Mouse (Mus musculus) intestine, embryonic 16.5 days (tissue): ENCODE measurements at regions not wholly inside any gene's neighbourhood (a gene's known extent, or its start where the extent isn't known, plus 50 kb on each side); places are given as distances from the start of the nearest gene placed in this dataset. TPM values are rescaled to one million over a fixed set of nuclear protein-coding genes. Genes with fewer than 3 reads are reported as not detected.
"Not testable (repeated sequence)": the region's sequence is repeated elsewhere in the genome, so short reads cannot be mapped to it uniquely, and the experiment has no call there.

Source experiments
- ATAC-seq: fragments of 200-750 bp; cut with Nextera tagmentation; 2 replicates; pipeline ENCODE4 v1.8.0; 2017; ENCODE audit warnings: moderate TSS enrichment, moderate library complexity
- H3K27ac ChIP-seq: fragments of 300-500 bp; sonication (generic); 2 replicates; pipeline ENCODE4 v1.5.1; 2014; ENCODE audit warnings: mild to moderate bottlenecking, low read length
- H3K27me3 ChIP-seq: fragments of 300-500 bp; sonication (generic); replicated peaks from 2 replicates; pipeline ENCODE4 v1.6.1; 2014; ENCODE audit warnings: low read length, control low read depth, mixed read lengths; ENCODE audit not compliant: control insufficient read depth, insufficient read depth
- H3K36me3 ChIP-seq: fragments of 300-500 bp; sonication (generic); 2 replicates; pipeline ENCODE4 v1.6.1; 2014; ENCODE audit warnings: low read length, control low read depth; ENCODE audit not compliant: control insufficient read depth, insufficient read depth
- H3K4me1 ChIP-seq: fragments of 300-500 bp; sonication (generic); 2 replicates; pipeline ENCODE4 v1.6.1; 2014; ENCODE audit warnings: low read length, control low read depth, mixed read lengths; ENCODE audit not compliant: control insufficient read depth, insufficient read depth
- H3K4me2 ChIP-seq: fragments of 300-500 bp; sonication (generic); 2 replicates; pipeline ENCODE4 v1.6.1; 2014; ENCODE audit warnings: low read depth, low read length, control low read depth
- H3K4me3 ChIP-seq: fragments of 300-500 bp; sonication (generic); 2 replicates; pipeline ENCODE4 v1.5.1; 2014; ENCODE audit warnings: mild to moderate bottlenecking, low read length
- H3K9ac ChIP-seq: fragments of 300-500 bp; sonication (generic); 2 replicates; pipeline ENCODE4 v1.6.1; 2014; ENCODE audit warnings: low read depth, low read length
- H3K9me3 ChIP-seq: fragments of 300-500 bp; sonication (generic); 2 replicates; pipeline ENCODE4 v1.6.1; 2016; ENCODE audit warnings: low read length, control low read depth; ENCODE audit not compliant: control insufficient read depth
- WGBS: fragments of 180-500 bp; shearing (Covaris S2); extraction: QIAGEN DNeasy Blood & Tissue Kit; methylation state at CpG from one replicate; pipeline ENCODE4 v1.1.7; 2014; 5-methylcytosine and 5-hydroxymethylcytosine counted together
- microRNA-seq: library from miRNA; unstranded; fragments of <30 nt; microRNA quantifications from one replicate; pipeline ENCODE4, GENCODE M21; 2016

DNA sequence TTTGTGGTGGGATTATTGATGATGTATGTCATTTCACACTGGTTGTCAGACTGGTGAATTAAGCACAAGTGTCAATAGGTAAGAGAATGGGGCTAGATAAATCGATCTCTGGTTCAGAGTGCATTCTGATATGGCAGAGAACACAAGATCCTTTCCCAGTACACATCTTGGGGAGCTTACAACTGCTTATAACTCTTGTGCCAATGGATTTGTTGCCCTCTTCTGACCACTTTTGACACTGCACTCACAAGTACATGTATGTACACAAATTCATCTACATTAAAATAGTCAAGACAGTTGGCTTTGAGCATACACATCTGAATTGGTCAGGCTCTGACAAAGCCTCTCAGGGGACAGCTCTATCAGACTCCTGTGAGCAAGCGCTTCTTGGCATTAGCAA, 738.1 kb downstream of the Trib2 start:
- no peaks in the 10 kb centered on the region for H3K9me3 ChIP-seq
- H3K4me1 ChIP-seq: no peaks in the 10 kb centered on the region
- WGBS: 78% methylated on average over 2 of the region's 2 CpGs
- H3K4me3 ChIP-seq: no peak overlapping the region
- ATAC-seq: no peak
- no peak overlapping the region for H3K9ac ChIP-seq
- H3K36me3 ChIP-seq: no peaks in the 10 kb centered on the region
- no peak overlapping the region for H3K4me2 ChIP-seq
- H3K27me3 ChIP-seq: no peaks in the 10 kb centered on the region
- no peak overlapping the region for H3K27ac ChIP-seq

DNA sequence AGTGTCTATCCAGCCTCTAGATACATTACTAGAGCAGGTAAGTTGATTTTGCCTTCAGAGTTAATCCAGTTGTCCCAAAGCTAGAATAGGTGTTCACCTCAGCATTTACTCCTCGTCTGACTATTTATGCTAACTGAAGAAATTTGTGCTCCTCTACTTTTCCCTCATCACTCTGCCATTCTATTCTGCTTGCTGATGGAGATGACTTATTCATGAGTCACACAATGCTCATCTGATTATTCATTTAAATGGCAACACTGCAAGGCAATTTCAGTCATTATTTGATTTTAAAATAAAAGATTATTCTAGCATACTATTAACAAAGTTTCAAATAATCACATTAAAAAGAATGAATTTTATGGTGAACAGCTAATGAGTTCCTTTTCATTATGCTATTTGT, 752.4 kb downstream of the Trib2 start:
- Histone ChIP-seq H3K4me1 (no peaks in the 10 kb centered on the region), H3K27me3 (no peaks in the 10 kb centered on the region), H3K27ac (no peak overlapping the region), H3K36me3 (no peaks in the 10 kb centered on the region), H3K9ac (no peak overlapping the region), H3K9me3 (no peaks in the 10 kb centered on the region), H3K4me2 (no peak overlapping the region), H3K4me3 (no peak overlapping the region)
- ATAC-seq: no peak
- 76% methylated on average over 1 of the region's 1 CpGs for WGBS

GRCm38 (mm10) chr12:15051387-15051786, 765.3 kb downstream of the Trib2 start:
- Histone ChIP-seq H3K36me3 (no peaks in the 10 kb centered on the region), H3K4me1 (no peaks in the 10 kb centered on the region), H3K9ac (no peak overlapping the region), H3K9me3 (no peaks in the 10 kb centered on the region), H3K27me3 (no peaks in the 10 kb centered on the region), H3K4me3 (no peak overlapping the region), H3K4me2 (no peak overlapping the region), H3K27ac (no peak overlapping the region)
- 93% methylated on average over 5 of the region's 5 CpGs for WGBS
- ATAC-seq: no peak

- Histone ChIP-seq H3K9ac (no peak overlapping the region), H3K36me3 (no peaks in the 10 kb centered on the region), H3K27me3 (no peaks in the 10 kb centered on the region), H3K4me2 (no peak overlapping the region), H3K9me3 (no peaks in the 10 kb centered on the region), H3K4me3 (no peak overlapping the region), H3K4me1 (no peaks in the 10 kb centered on the region), H3K27ac (no peak overlapping the region)
- ATAC-seq: no peak
- WGBS: 85% methylated on average over 2 of the region's 2 CpGs
These were observed 773.5 kb downstream of the Trib2 start for GRCm38 (mm10) chr12:15043264-15043663.

DNA sequence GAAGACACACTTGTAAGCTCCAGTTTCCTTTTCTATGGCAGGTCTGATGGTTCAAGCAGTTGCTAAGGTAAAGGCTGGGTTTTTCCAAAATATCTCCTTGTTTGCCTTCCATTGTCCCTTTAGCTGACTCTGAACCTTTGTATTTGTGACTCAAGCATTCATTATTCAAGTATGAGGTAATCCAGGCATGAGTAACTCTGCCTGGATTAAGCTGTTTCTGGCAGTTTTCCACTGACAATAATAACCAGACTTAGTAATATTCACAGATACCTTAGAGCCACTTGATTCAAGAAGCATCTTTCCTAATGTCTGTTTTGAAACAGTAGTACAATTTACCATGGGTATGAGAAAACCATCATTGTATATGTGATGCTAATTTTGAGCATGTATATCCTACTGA, 805.6 kb downstream of the Trib2 start:
- H3K4me2 ChIP-seq: no peak overlapping the region
- ATAC-seq: no peak
- no peak overlapping the region for H3K27ac ChIP-seq
- no peaks in the 10 kb centered on the region for H3K9me3 ChIP-seq
- H3K36me3 ChIP-seq: no peaks in the 10 kb centered on the region
- H3K4me3 ChIP-seq: no peak overlapping the region
- no peak overlapping the region for H3K9ac ChIP-seq
- H3K4me1 ChIP-seq: no peaks in the 10 kb centered on the region
- H3K27me3 ChIP-seq: no peaks in the 10 kb centered on the region

GRCm38 (mm10) chr12:15002401-15002800, 814.3 kb downstream of the Trib2 start:
- H3K36me3 ChIP-seq, ATAC-seq, H3K4me1 ChIP-seq, H3K9me3 ChIP-seq, H3K27ac ChIP-seq, H3K4me2 ChIP-seq, H3K27me3 ChIP-seq, H3K4me3 ChIP-seq, H3K9ac ChIP-seq: not testable (repeated sequence)
- WGBS: 42% methylated on average over 1 of the region's 1 CpGs

Small RNA genes lying in the stretch of these regions (microRNA-seq; reads per million reads assigned to microRNA genes)
- not detected for gene Gm27682
